Mouse (Mus musculus) C2C12 (cell line): ENCODE measurements around the gene Sdhb.

Experiments
- MAX ChIP-seq: IDR thresholded peaks from one replicate; pipeline ENCODE4 v1.6.1; 2011; ENCODE audit warnings: mild to moderate bottlenecking, control low read depth
- MYOD1 ChIP-seq: IDR thresholded peaks from one replicate; pipeline ENCODE4 v1.6.1; 2011; ENCODE audit warnings: low read depth; ENCODE audit not compliant: control insufficient read depth, insufficient read length
- USF1 ChIP-seq: IDR thresholded peaks from one replicate; pipeline ENCODE4 v1.6.1; 2011; ENCODE audit warnings: low read depth, mild to moderate bottlenecking, control low read depth, moderate library complexity

GRCm38 (mm10) chr4:140989447-140989846, 28.4 kb downstream of the Sdhb start:
- no peak for TF ChIP-seq USF1
- no peak for TF ChIP-seq MAX
- TF ChIP-seq MYOD1 = no peak
